Mouse (Mus musculus) testis, postnatal 10 days (tissue): ENCODE results near the gene Asb2.
A peak's percentile ranks its signal among the peaks of the same experiment; 100 is the strongest.

Source experiments
- DNase-seq: peaks from one replicate; pipeline ENCODE4 v3.0.0; 2021; ENCODE audit warnings: low spot score

The Asb2 gene

GRCm38 (mm10) chr12:103355746-103356414 is at the start of gene Asb2:
Asb2 (minus strand) TSS chr12:103356001.
- peak; percentile 56 for DNase-seq

GRCm38 (mm10) chr12:103404131-103404530 is 48.3 kb upstream of the Asb2 start:
- DNase-seq: no peak

GRCm38 (mm10) chr12:103396751-103397150 is 41.0 kb upstream of the Asb2 start:
- DNase-seq: no peak

GRCm38 (mm10) chr12:103395486-103396275 is 39.9 kb upstream of the Asb2 start:
- DNase-seq: no peak

- no peak for DNase-seq
Measured at GRCm38 (mm10) chr12:103393528-103393927, 37.7 kb upstream of the Asb2 start.

GRCm38 (mm10) chr12:103391098-103391497 is 35.3 kb upstream of the Asb2 start:
- peak; percentile 37 for DNase-seq

- DNase-seq: peak; percentile 41
Measured at GRCm38 (mm10) chr12:103389982-103390381, 34.2 kb upstream of the Asb2 start.

- no peak for DNase-seq
Measured at GRCm38 (mm10) chr12:103389348-103389727, 33.5 kb upstream of the Asb2 start.

- peak; percentile 96 for DNase-seq
Measured at GRCm38 (mm10) chr12:103388505-103389347, 32.9 kb upstream of the Asb2 start, which contains the start of gene Otub2. Otub2 (plus strand) TSS chr12:103388682.

GRCm38 (mm10) chr12:103380226-103380625 is 24.4 kb upstream of the Asb2 start:
- no peak for DNase-seq

- DNase-seq: no peak
Measured at GRCm38 (mm10) chr12:103376774-103377173, 21.0 kb upstream of the Asb2 start.

- DNase-seq: no peak
Measured at GRCm38 (mm10) chr12:103376124-103376523, 20.3 kb upstream of the Asb2 start.

- no peak for DNase-seq
Measured at GRCm38 (mm10) chr12:103373530-103374236, 17.9 kb upstream of the Asb2 start.

- DNase-seq: peak; percentile 76
Measured at GRCm38 (mm10) chr12:103371711-103372110, 15.9 kb upstream of the Asb2 start.

GRCm38 (mm10) chr12:103370861-103371260 is 15.1 kb upstream of the Asb2 start:
- DNase-seq: no peak

GRCm38 (mm10) chr12:103368777-103369176 is 13.0 kb upstream of the Asb2 start:
- no peak for DNase-seq

GRCm38 (mm10) chr12:103368326-103368669 is 12.5 kb upstream of the Asb2 start:
- no peak for DNase-seq

GRCm38 (mm10) chr12:103367620-103368325 is 12.0 kb upstream of the Asb2 start:
- DNase-seq: peak; percentile 93

- DNase-seq: no peak
Measured at GRCm38 (mm10) chr12:103367171-103367570, 11.4 kb upstream of the Asb2 start.

GRCm38 (mm10) chr12:103362336-103362735 is 6.5 kb upstream of the Asb2 start:
- no peak for DNase-seq
